Mouse (Mus musculus) thymus, adult 2 months (tissue): ENCODE results near the gene Tmc3. TPM values are rescaled to one million over a fixed set of nuclear protein-coding genes. Genes with fewer than 3 reads are reported as not detected.

Source experiments
- DNase-seq: peaks from one replicate; pipeline ENCODE4 v3.0.0; 2021
- H3K27ac ChIP-seq: fragments of 200-500 bp; 2 replicates; pipeline ENCODE4 v1.5.1; 2012; ENCODE audit warnings: low read length, control low read depth; ENCODE audit not compliant: control insufficient read depth, insufficient read depth
- H3K27me3 ChIP-seq: fragments of 200-500 bp; 2 replicates; pipeline ENCODE4 v1.6.1; 2012; ENCODE audit warnings: mild to moderate bottlenecking, low read length, moderate library complexity, mixed read lengths; ENCODE audit not compliant: control insufficient read depth, insufficient read depth
- H3K36me3 ChIP-seq: fragments of 200-500 bp; 2 replicates; pipeline ENCODE4 v1.6.1; 2012; ENCODE audit warnings: mild to moderate bottlenecking, low read length, moderate library complexity; ENCODE audit not compliant: control insufficient read depth, insufficient read depth
- H3K4me1 ChIP-seq: fragments of 200-500 bp; replicated peaks from 2 replicates; pipeline ENCODE4 v1.6.1; 2012; ENCODE audit warnings: low read length; ENCODE audit not compliant: control insufficient read depth, insufficient read depth
- H3K4me3 ChIP-seq: fragments of 200-500 bp; 2 replicates; pipeline ENCODE4 v1.5.1; 2012; ENCODE audit warnings: mild to moderate bottlenecking, low read length, control low read depth, moderate library complexity; ENCODE audit not compliant: control insufficient read depth, insufficient read depth
- CTCF ChIP-seq: fragments of 200-500 bp; IDR thresholded peaks from 2 replicates; pipeline ENCODE4 v1.5.1; 2012; ENCODE audit warnings: mild to moderate bottlenecking, control low read depth, low read length, moderate library complexity, borderline replicate concordance; ENCODE audit not compliant: control insufficient read depth, poor library complexity, insufficient read depth; ENCODE audit errors: extremely low read depth
- POLR2A ChIP-seq: fragments of 200-500 bp; IDR thresholded peaks from 2 replicates; pipeline ENCODE4 v1.6.1; 2012; ENCODE audit warnings: mild to moderate bottlenecking, low read length, control low read depth, moderate library complexity; ENCODE audit not compliant: control insufficient read depth, poor library complexity, insufficient read depth; ENCODE audit errors: extremely low read depth
- WGBS: fragments of 180-500 bp; shearing (Covaris S2); methylation state at CpG from one replicate; pipeline ENCODE4 v1.1.7; 2018; 5-methylcytosine and 5-hydroxymethylcytosine counted together
- polyA plus RNA-seq: library from polyadenylated mRNA; depleted of rRNA; stranded (reverse); fragments of >200 nt; gene quantifications from 2 replicates; pipeline ENCODE4 v1.2.3, GENCODE M21; 2012

Gene Tmc3
- polyA plus RNA-seq, 1 experiment = 0.54 TPM

DNA sequence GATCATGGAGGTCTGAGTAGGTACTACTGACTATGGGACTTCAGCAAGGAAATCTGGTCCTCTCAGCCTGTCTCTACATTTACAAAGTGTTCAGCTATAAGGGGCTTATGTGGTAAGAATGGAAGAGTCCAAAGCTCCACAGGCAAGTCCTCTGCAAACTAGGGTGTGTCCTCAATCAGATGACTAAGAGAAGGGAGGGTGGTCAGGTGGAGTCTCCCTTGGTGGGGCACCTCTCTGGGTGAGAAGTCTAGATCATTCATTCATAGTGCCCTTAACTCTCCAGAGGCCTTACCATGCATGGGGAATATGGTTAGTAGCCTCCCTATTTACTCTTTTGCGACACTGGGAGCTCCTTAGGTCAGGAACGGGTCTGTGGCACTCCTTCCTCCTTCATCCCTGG is 69.5 kb downstream of the Tmc3 start:
- peak overlapping the region; percentile 95 for H3K27ac ChIP-seq
- peaks cover 40% of the 10 kb centered on the region for H3K4me1 ChIP-seq
- DNase-seq = no peak
- peak overlapping the region; percentile 91 for H3K4me3 ChIP-seq
- H3K27me3 ChIP-seq = no peaks in the 10 kb centered on the region
- peaks cover 37% of the 10 kb centered on the region for H3K36me3 ChIP-seq
- TF ChIP-seq CTCF (no peak), POLR2A (no peak)
- 0% methylated on average over 2 of the region's 2 CpGs for WGBS

DNA sequence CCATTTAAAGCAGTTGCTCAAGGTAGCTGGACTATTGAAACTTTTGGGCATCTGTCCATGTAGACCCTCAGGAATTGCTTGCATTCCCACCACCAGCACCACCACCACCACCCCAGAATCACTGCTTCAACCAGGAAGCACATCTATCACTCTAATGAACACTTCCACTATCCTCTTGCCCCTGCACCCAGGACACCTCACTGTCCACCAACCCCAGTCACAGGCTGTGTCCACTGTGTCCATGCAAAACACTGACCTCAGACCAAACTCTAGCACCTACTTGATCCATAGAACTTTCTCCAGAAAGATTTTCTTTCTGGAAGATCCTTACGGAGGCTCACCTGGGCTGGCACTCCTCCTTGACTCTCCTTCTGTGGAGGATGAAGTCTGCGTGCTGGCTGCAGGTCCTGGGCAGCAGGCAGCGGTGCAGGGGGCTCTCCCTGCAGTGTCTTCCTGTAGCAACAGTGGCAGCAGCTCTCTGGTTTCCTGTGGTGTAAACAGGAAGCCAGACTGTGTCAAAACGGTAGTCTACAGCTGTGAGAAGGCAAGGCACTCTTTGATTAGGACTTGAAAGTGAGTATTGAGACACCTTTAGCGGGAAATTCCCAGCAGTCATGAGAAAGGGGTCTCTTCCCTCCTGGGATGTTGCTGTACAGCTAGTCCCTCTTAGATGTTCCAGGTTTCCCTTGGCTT is 70.4 kb downstream of the Tmc3 start:
- Histone ChIP-seq H3K27me3 (no peaks in the 10 kb centered on the region), H3K4me3 (peak overlapping the region; percentile 91), H3K4me1 (peaks cover 39% of the 10 kb centered on the region), H3K27ac (peak overlapping the region; percentile 97), H3K36me3 (peaks cover 29% of the 10 kb centered on the region)
- no peak for TF ChIP-seq CTCF
- TF ChIP-seq POLR2A = peak; percentile 100
- DNase-seq = peak; percentile 88
- WGBS = 6% methylated on average over 5 of the region's 5 CpGs

DNA sequence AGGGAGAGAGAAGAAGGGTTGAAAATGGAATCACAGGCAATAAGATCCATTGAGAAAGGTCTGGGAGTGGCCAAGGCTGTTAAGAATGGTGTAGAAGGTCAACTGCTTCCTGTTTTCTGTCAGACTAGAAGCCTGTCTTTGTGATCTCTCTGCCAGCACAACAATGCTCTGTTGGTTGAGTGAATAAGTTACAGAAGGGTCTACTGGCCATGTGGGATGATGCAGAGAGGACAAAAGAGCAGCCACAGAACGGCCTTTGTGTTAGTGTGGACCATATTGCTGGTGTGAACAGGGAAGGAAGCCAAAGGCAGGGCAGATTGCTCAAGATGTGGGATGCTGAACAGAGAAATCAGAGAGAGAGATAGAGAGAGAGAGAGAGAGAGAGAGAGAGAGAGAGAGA is 74.0 kb downstream of the Tmc3 start:
- DNase-seq = no peak
- TF ChIP-seq CTCF (no peak), POLR2A (no peak)
- no peaks in the 10 kb centered on the region for H3K27me3 ChIP-seq
- peak overlapping the region; percentile 95 for H3K27ac ChIP-seq
- H3K36me3 ChIP-seq = no peaks in the 10 kb centered on the region
- H3K4me3 ChIP-seq = no peak overlapping the region
- peaks cover 46% of the 10 kb centered on the region for H3K4me1 ChIP-seq
- WGBS = 56% methylated on average over 1 of the region's 1 CpGs

DNA sequence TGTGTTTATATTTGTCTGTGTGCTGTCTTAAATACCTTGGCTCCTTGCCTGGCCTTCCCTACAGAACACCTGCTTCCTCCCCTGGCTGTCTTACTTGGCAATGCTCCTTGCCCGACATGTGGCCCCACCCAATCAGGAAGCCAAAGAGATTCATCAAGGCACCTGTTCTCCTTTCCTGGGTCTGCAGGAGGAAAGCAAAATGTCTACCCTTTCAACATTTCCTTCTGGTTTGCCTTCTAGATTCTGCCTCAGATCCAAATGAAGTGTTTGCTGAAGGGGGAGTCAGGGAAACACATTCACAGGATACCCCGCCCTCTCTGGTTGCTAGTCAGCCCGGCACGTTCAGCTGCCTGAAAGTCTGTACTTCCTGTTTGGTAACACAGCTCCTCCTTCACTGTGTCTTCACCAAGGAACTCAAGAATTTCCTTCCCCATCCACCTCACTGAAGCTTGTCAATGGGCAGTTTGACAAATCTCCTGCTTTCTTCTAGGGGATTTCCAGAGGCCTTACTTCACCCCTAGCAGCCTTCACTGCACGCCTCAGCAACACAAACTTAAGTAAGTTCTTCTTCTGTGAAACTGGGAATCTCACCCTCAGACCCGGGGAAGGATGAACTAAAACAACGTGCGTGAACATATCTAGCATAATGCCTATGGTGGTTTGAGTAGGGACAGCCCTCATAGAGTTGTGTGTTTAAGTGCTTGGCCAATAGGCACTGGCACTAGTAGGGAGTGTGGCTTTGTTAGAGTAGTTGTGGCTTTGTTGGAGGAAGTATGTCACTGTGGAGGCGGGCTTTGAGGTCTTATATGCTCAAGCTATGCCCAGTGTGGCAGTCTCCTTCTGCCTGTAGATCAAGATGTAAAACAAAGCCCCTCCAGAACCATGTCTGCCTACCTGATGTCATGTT is 74.7 kb downstream of the Tmc3 start:
- 45% methylated on average over 9 of the region's 9 CpGs for WGBS
- H3K27ac ChIP-seq = peak overlapping the region; percentile 95
- H3K36me3 ChIP-seq = no peaks in the 10 kb centered on the region
- peak overlapping the region; percentile 14; the same call in 1 of the 2 replicates for H3K4me3 ChIP-seq
- peaks cover 46% of the 10 kb centered on the region for H3K4me1 ChIP-seq
- H3K27me3 ChIP-seq = no peaks in the 10 kb centered on the region
- no peak; the same call in 1 of the 2 replicates for TF ChIP-seq CTCF
- TF ChIP-seq POLR2A = 0 out of 2 replicates have a peak, but pooled peaks have one; percentile 19
- DNase-seq = peak; percentile 73

DNA sequence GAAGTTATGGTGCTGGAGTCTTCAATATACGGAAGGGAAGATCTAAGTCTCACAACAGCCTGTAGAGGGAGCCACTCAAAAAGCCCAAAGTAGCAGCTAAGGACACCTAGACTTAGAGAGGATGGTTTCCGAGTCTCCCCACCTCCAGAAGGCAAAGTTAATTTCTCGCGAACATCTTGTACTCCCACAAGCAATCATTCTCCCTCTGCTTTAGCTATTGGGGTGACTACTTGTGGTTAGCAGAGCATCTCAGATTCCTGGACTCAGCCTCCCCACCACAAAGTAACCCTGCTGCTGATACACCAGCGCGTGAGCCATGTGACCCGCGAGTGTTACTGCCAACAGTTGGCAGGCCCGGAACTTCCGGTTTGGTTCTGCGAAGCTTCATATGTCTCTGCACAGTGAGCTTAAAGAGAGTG is 75.6 kb downstream of the Tmc3 start:
- Histone ChIP-seq H3K4me3 (peak overlapping the region; percentile 34; the same call in 1 of the 2 replicates), H3K27ac (peak overlapping the region; percentile 95), H3K36me3 (no peaks in the 10 kb centered on the region), H3K27me3 (no peaks in the 10 kb centered on the region), H3K4me1 (peaks cover 46% of the 10 kb centered on the region)
- DNase-seq = peak; percentile 84
- WGBS = 18% methylated on average over 11 of the region's 11 CpGs
- no peak for TF ChIP-seq CTCF
- no peak for TF ChIP-seq POLR2A

DNA sequence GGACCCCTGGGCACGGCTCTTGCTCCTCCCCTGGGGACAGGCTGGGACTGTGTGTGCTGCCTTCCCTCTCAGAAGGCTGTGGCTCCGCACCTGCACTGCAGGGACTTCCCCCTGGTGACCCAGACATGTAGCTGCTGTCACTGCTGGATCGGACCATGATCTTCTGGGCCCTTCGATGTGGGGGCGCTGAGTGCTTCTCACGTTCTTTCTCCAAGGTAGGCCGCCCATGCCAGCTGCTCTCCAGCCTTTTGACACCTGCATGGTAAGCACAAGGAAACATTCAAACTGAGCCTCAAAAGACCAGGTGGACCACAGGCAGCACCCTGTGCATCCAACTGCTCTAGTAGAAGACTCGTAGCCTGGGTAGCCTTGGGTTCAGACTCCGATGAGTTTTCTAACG is 76.3 kb downstream of the Tmc3 start:
- peak overlapping the region; percentile 95 for H3K27ac ChIP-seq
- 10% methylated on average over 10 of the region's 10 CpGs for WGBS
- H3K36me3 ChIP-seq = no peaks in the 10 kb centered on the region
- H3K4me1 ChIP-seq = peaks cover 44% of the 10 kb centered on the region
- DNase-seq = peak; percentile 77
- TF ChIP-seq POLR2A = no peak
- no peak for TF ChIP-seq CTCF
- no peaks in the 10 kb centered on the region for H3K27me3 ChIP-seq
- H3K4me3 ChIP-seq = peak overlapping the region; percentile 34
